In genomic region chr2:180472306-180473079, GRCm38 (mm10) we compare ENCODE assay signal across 8 mouse cellular contexts. TPM values are rescaled to one million over a fixed set of nuclear protein-coding genes. Genes with fewer than 3 reads are reported as not detected.
DNase-seq lines count a peak whose midpoint lies in the region; ATAC-seq and TF ChIP-seq lines count a peak whose summit lies in the region.

No protein-coding gene starts in this region.

- peak overlapping the region; percentile 14; the same call in 1 of the 2 replicates for H3K4me2 ChIP-seq in forebrain, embryonic 14.5 days (ENCODE audit: low read length)
- H3K4me2 ChIP-seq in intestine, postnatal 0 days (replicated peaks; ENCODE audit: low read depth), result no peak overlapping the region

- no peak overlapping the region for H3K27ac ChIP-seq in forebrain, embryonic 14.5 days (ENCODE audit: low read depth, low read length)
- no peak overlapping the region for H3K27ac ChIP-seq in intestine, postnatal 0 days (ENCODE audit: low read depth, low read length)

- H3K4me1 ChIP-seq in forebrain, embryonic 14.5 days (ENCODE audit: control insufficient read depth, insufficient read depth, low read length), result no peaks in the 10 kb centered on the region
- no peaks in the 10 kb centered on the region for H3K4me1 ChIP-seq in intestine, postnatal 0 days (replicated peaks; ENCODE audit: control insufficient read depth, insufficient read depth, low read length)

- no peak overlapping the region for H3K9ac ChIP-seq in forebrain, embryonic 14.5 days (ENCODE audit: low read length)
- H3K9ac ChIP-seq in intestine, postnatal 0 days (ENCODE audit: low read depth, low read length), result no peak overlapping the region

- DNase-seq in cerebellum, postnatal 14 days, result peak; percentile 62 to 69
- no peak for DNase-seq in cerebellum, adult 11-12 months
- DNase-seq in urinary bladder, postnatal 14 days (ENCODE audit: low spot score), result peak; percentile 26
- DNase-seq in urinary bladder, postnatal 36 days (ENCODE audit: low spot score in 2 of 2), result no peak
- peak; percentile 68 for DNase-seq in forebrain, embryonic 14.5 days (ENCODE audit: low spot score)
- DNase-seq in testis, postnatal 10 days (ENCODE audit: low spot score), result peak; percentile 64

- WGBS in forebrain, embryonic 14.5 days, result 5% methylated on average over 21 of the region's 21 CpGs
- WGBS in intestine, postnatal 0 days, result 10% methylated on average over 21 of the region's 21 CpGs

- ATAC-seq in forebrain, embryonic 14.5 days, result peak; percentile 60
- peak; percentile 52; the same call in 1 of the 2 replicates for ATAC-seq in intestine, postnatal 0 days
- peak; percentile 63 for ATAC-seq in megakaryocyte-erythroid progenitor cell, adult 5-6 weeks (replicated peaks; ENCODE audit: low FRiP score, low TSS enrichment, poor library complexity, severe bottlenecking)

- no peak overlapping the region for H3K4me3 ChIP-seq in forebrain, embryonic 14.5 days (ENCODE audit: low read depth, low read length)
- H3K4me3 ChIP-seq in intestine, postnatal 0 days (ENCODE audit: low read depth, low read length), result no peak overlapping the region

- no peaks in the 10 kb centered on the region for H3K27me3 ChIP-seq in forebrain, embryonic 14.5 days (replicated peaks; ENCODE audit: control insufficient read depth, insufficient read depth, low read length)
- no peaks in the 10 kb centered on the region for H3K27me3 ChIP-seq in intestine, postnatal 0 days (replicated peaks; ENCODE audit: control insufficient read depth, insufficient read depth, low read length)

- TF ChIP-seq CTCF in intestine, postnatal 0 days (IDR thresholded peaks at IDR 0.05; ENCODE audit: low read depth), result peak; percentile 86

- no peaks in the 10 kb centered on the region for H3K9me3 ChIP-seq in forebrain, embryonic 14.5 days (replicated peaks; ENCODE audit: control insufficient read depth, low read length)
- H3K9me3 ChIP-seq in intestine, postnatal 0 days (ENCODE audit: control insufficient read depth), result no peaks in the 10 kb centered on the region

- H3K36me3 ChIP-seq in forebrain, embryonic 14.5 days (ENCODE audit: control insufficient read depth, insufficient read depth, low read length), result no peaks in the 10 kb centered on the region
- no peaks in the 10 kb centered on the region for H3K36me3 ChIP-seq in intestine, postnatal 0 days (ENCODE audit: control insufficient read depth, insufficient read depth)

RNA-seq across cellular contexts. Expression of gene Slco4a1, which starts 16.4 kb away (rescaled TPM):
- 0.74 and 1.1 TPM in 2 replicates for polyA plus RNA-seq in forebrain, embryonic 14.5 days (2014; fragmentation: Nextera tagmentation; extraction: Ambion mirVana)
- polyA plus RNA-seq in intestine, postnatal 0 days (2015; fragmentation: Nextera tagmentation; extraction: Ambion mirVana), result 0.47 and 0.76 TPM in 2 replicates
- total RNA-seq in megakaryocyte-erythroid progenitor cell, adult 5-6 weeks (2014; fragmentation: Nextera tagmentation), result 2.2 TPM in 1 of 2 replicates, not detected in the other
- 0.80 and 1.5 TPM in 2 replicates for total RNA-seq in megakaryocyte-erythroid progenitor cell, adult 5-6 weeks (2017)

RNA-seq across cellular contexts. Expression of gene Ntsr1, which starts 27.3 kb away (rescaled TPM):
- 4.4 and 6.1 TPM in 2 replicates for polyA plus RNA-seq in forebrain, embryonic 14.5 days (2014; fragmentation: Nextera tagmentation; extraction: Ambion mirVana)
- polyA plus RNA-seq in intestine, postnatal 0 days (2015; fragmentation: Nextera tagmentation; extraction: Ambion mirVana), result 0.67 and 0.74 TPM in 2 replicates
- total RNA-seq in megakaryocyte-erythroid progenitor cell, adult 5-6 weeks (2014; fragmentation: Nextera tagmentation), result not detected in 2 replicates
- not detected in 2 replicates for total RNA-seq in megakaryocyte-erythroid progenitor cell, adult 5-6 weeks (2017)

Comparison
In these comparisons a context has a peak if more than half of its experiments do, and no peak if none do; other contexts are left out.
1. DNase-seq: peak in cerebellum, postnatal 14 days (2 of 2), urinary bladder, postnatal 14 days (single experiment), forebrain, embryonic 14.5 days (single experiment) and testis, postnatal 10 days (single experiment); none in cerebellum, adult 11-12 months (single experiment) and urinary bladder, postnatal 36 days (0 of 2).
2. Peak in every context shown above with its lines, with median percentiles within 50 percentile points of each other: ATAC-seq.